Mouse (Mus musculus) activated CD4-positive, CD25-positive, alpha-beta regulatory T cell, adult 4 months (primary cell): Measurements from ENCODE around the gene Scd2. TPM values are rescaled to one million over a fixed set of nuclear protein-coding genes. Genes with fewer than 3 reads are reported as not detected.
"Not testable (repeated sequence)": the region's sequence is repeated elsewhere in the genome, so short reads cannot be mapped to it uniquely, and the experiment has no call there.

Experiments used
- ATAC-seq: one replicate; pipeline ENCODE4 v1.8.0; 2017
- polyA plus RNA-seq, 2 experiments: library from polyadenylated mRNA; unstranded; fragments of 100-300 nt; shearing (Covaris generic); gene quantifications; one replicate each; pipeline ENCODE4 v1.2.1; 2017

Gene Scd2
- polyA plus RNA-seq, 2 experiments from 2014 or later: 37.3 to 47.1 TPM

GRCm38 (mm10) chr19:44313066-44313465 is 19.6 kb downstream of the Scd2 start:
- no peak for ATAC-seq

- ATAC-seq: peak; percentile 75
Measured at GRCm38 (mm10) chr19:44314327-44314759, 20.9 kb downstream of the Scd2 start.

GRCm38 (mm10) chr19:44314871-44315414 is 21.5 kb downstream of the Scd2 start:
- ATAC-seq: peak; percentile 30

- ATAC-seq: no peak
Measured at GRCm38 (mm10) chr19:44316752-44317315, 23.4 kb downstream of the Scd2 start.

GRCm38 (mm10) chr19:44317391-44317790 is 23.9 kb downstream of the Scd2 start:
- no peak for ATAC-seq

- ATAC-seq: no peak
Measured at GRCm38 (mm10) chr19:44318545-44318944, 25.1 kb downstream of the Scd2 start.

GRCm38 (mm10) chr19:44320316-44320715 is 26.8 kb downstream of the Scd2 start:
- ATAC-seq: no peak

GRCm38 (mm10) chr19:44321201-44321600 is 27.7 kb downstream of the Scd2 start:
- no peak for ATAC-seq

GRCm38 (mm10) chr19:44321631-44322030 is 28.2 kb downstream of the Scd2 start:
- no peak for ATAC-seq

GRCm38 (mm10) chr19:44329566-44329965 is 36.1 kb downstream of the Scd2 start:
- ATAC-seq: no peak

- not testable (repeated sequence) for ATAC-seq
Measured at GRCm38 (mm10) chr19:44331128-44331527, 37.7 kb downstream of the Scd2 start.

GRCm38 (mm10) chr19:44331911-44332310 is 38.4 kb downstream of the Scd2 start:
- ATAC-seq: no peak

GRCm38 (mm10) chr19:44332326-44332725 is 38.9 kb downstream of the Scd2 start:
- no peak for ATAC-seq

- ATAC-seq: no peak
Measured at GRCm38 (mm10) chr19:44332833-44333623, 39.6 kb downstream of the Scd2 start, which contains the start of gene Scd4. TSS of gene Scd4 (plus strand) at chr19:44333092.

- ATAC-seq: no peak
Measured at GRCm38 (mm10) chr19:44333991-44334390, 40.5 kb downstream of the Scd2 start.

- ATAC-seq: no peak
Measured at GRCm38 (mm10) chr19:44335876-44336662, 42.6 kb downstream of the Scd2 start.

GRCm38 (mm10) chr19:44349689-44350088 is 56.2 kb downstream of the Scd2 start:
- no peak for ATAC-seq

- ATAC-seq: no peak
Measured at GRCm38 (mm10) chr19:44351756-44352155, 58.3 kb downstream of the Scd2 start.

Other genes starting within 250 kb of the Scd2 start
- gene Erlin1, start 223.9 kb upstream of the Scd2 start, polyA plus RNA-seq: 1 to 10 TPM; 4.2 to 4.9 TPM
- gene Chuk, start 186.2 kb upstream of the Scd2 start, polyA plus RNA-seq: 10 to 100 TPM; 42.6 to 47.7 TPM
- gene Cwf19l1, start 157.8 kb upstream of the Scd2 start, polyA plus RNA-seq: 10 to 100 TPM; 25.7 to 31.2 TPM
- 100 to 1,000 TPM; 111 to 132 TPM for gene Bloc1s2, start 147.2 kb upstream of the Scd2 start, polyA plus RNA-seq
- gene Pkd2l1, start 101.2 kb upstream of the Scd2 start, polyA plus RNA-seq: under 1 TPM in 1 of 2 experiments, not detected in 1; 0.09 TPM
- not detected for gene Scd3, start 90.4 kb upstream of the Scd2 start, polyA plus RNA-seq
- gene Scd4, start 39.4 kb downstream of the Scd2 start, polyA plus RNA-seq: under 1 TPM; 0.60 to 0.69 TPM
- 1 to 10 TPM in 1 of 2 experiments, not detected in 1; 3.2 TPM for gene Scd1, start 114.2 kb downstream of the Scd2 start, polyA plus RNA-seq
- gene Wnt8b, start 199.8 kb downstream of the Scd2 start, polyA plus RNA-seq: not detected